Mouse (Mus musculus) lung, postnatal 4 days (tissue): Measurements from ENCODE around the gene Galnt14.
A peak's percentile ranks its signal among the peaks of the same experiment; 100 is the strongest.

Experiments
- DNase-seq, 2 experiments: peaks; one replicate each; pipeline ENCODE4 v3.0.0; 2021

The Galnt14 gene

GRCm38 (mm10) chr17:73663237-73663636, 47.0 kb downstream of the Galnt14 start:
- DNase-seq: no peak

GRCm38 (mm10) chr17:73658731-73659445, 51.4 kb downstream of the Galnt14 start:
- DNase-seq: no peak

- DNase-seq: no peak
Measured at GRCm38 (mm10) chr17:73656373-73656772, 53.9 kb downstream of the Galnt14 start.

GRCm38 (mm10) chr17:73654261-73654660, 56.0 kb downstream of the Galnt14 start:
- DNase-seq: no peak

GRCm38 (mm10) chr17:73649371-73649770, 60.9 kb downstream of the Galnt14 start:
- DNase-seq: no peak

- DNase-seq: no peak
Measured at GRCm38 (mm10) chr17:73641676-73642075, 68.6 kb downstream of the Galnt14 start.

GRCm38 (mm10) chr17:73640117-73640480, 70.2 kb downstream of the Galnt14 start:
- no peak for DNase-seq

GRCm38 (mm10) chr17:73639401-73640116, 70.7 kb downstream of the Galnt14 start:
- no peak for DNase-seq

GRCm38 (mm10) chr17:73636988-73637387, 73.3 kb downstream of the Galnt14 start:
- no peak for DNase-seq

GRCm38 (mm10) chr17:73634896-73635295, 75.4 kb downstream of the Galnt14 start:
- no peak for DNase-seq

- no peak for DNase-seq
Measured at GRCm38 (mm10) chr17:73633991-73634710, 76.1 kb downstream of the Galnt14 start.

GRCm38 (mm10) chr17:73628263-73628914, 81.9 kb downstream of the Galnt14 start:
- no peak for DNase-seq

GRCm38 (mm10) chr17:73626912-73627311, 83.3 kb downstream of the Galnt14 start:
- DNase-seq: no peak

GRCm38 (mm10) chr17:73620049-73620448, 90.2 kb downstream of the Galnt14 start:
- no peak for DNase-seq

- DNase-seq: no peak
Measured at GRCm38 (mm10) chr17:73602552-73603478, 107.4 kb downstream of the Galnt14 start.

- DNase-seq: no peak
Measured at GRCm38 (mm10) chr17:73599923-73600322, 110.3 kb downstream of the Galnt14 start.

GRCm38 (mm10) chr17:73592081-73592480, 118.2 kb downstream of the Galnt14 start:
- no peak for DNase-seq

GRCm38 (mm10) chr17:73587573-73587972, 122.7 kb downstream of the Galnt14 start:
- DNase-seq: no peak

GRCm38 (mm10) chr17:73574186-73574585, 136.1 kb downstream of the Galnt14 start:
- no peak for DNase-seq

GRCm38 (mm10) chr17:73572881-73573280, 137.4 kb downstream of the Galnt14 start:
- DNase-seq: no peak

- peak in 1 of 2 experiments; percentile 47 for DNase-seq
Measured at GRCm38 (mm10) chr17:73572440-73572839, 137.8 kb downstream of the Galnt14 start.

- no peak for DNase-seq
Measured at GRCm38 (mm10) chr17:73571961-73572360, 138.3 kb downstream of the Galnt14 start.
